In the genomic region with DNA sequence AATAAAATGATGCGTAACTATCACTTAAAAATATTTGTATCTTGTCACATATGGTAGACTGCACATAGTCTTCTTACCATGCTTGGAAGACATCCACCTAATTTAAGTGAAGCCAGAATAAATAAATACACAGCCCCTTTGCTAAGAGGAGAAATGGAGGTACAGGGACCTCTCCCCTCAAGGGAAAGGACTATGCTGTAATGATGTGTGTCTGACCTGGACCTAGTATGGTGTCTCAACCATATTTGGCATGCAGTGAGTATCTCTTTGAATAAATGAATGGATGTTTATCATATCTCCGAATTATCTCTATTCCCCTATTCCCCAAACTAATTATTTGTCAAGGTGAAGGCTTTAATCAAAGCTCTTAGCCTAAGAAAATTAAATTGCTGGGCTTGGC, we compare ENCODE assay signal across 28 mouse cellular contexts. TPM values are rescaled to one million over a fixed set of nuclear protein-coding genes. Genes with fewer than 3 reads are reported as not detected.
DNase-seq lines count a peak whose midpoint lies in the region; ATAC-seq and TF ChIP-seq lines count a peak whose summit lies in the region.
"Had no signal": no experiment of that assay in that cellular context is flagged by ENCODE, and none has a peak within 500 bp of the region (broad histone marks: within the 10 kb centered on the region; RNA-seq: fewer than 3 reads in every experiment).

No protein-coding gene starts in this region.

- 0 out of 2 replicates have a peak overlapping the region, but pooled peaks have one; percentile 3 for H3K27ac ChIP-seq in heart, postnatal 0 days (ENCODE audit: low read depth)
- no peak overlapping the region for H3K27ac ChIP-seq in hindbrain, embryonic 16.5 days (ENCODE audit: low read depth, low read length)
- no peak overlapping the region for H3K27ac ChIP-seq in hindbrain, embryonic 10.5 days
- 0 out of 2 replicates have a peak overlapping the region, but pooled peaks have one; percentile 61 for H3K27ac ChIP-seq in neural tube, embryonic 13.5 days (replicated peaks)
- no peak overlapping the region for H3K27ac ChIP-seq in neural tube, embryonic 15.5 days (replicated peaks)
- H3K27ac ChIP-seq in forebrain, embryonic 12.5 days = no peak overlapping the region
- H3K27ac ChIP-seq: embryonic facial prominence, embryonic 10.5 days; embryonic facial prominence, embryonic 13.5 days; forebrain, embryonic 13.5 days; intestine, embryonic 15.5 days had no signal

- no peak for TF ChIP-seq CTCF in heart, postnatal 0 days (IDR thresholded peaks at IDR 0.05; ENCODE audit: low read depth)

- 87% methylated on average over 2 of the region's 2 CpGs for WGBS in heart, postnatal 0 days
- 67% methylated on average over 2 of the region's 2 CpGs for WGBS in hindbrain, embryonic 16.5 days
- 87% methylated on average over 2 of the region's 2 CpGs for WGBS in hindbrain, embryonic 10.5 days
- 74% methylated on average over 2 of the region's 2 CpGs for WGBS in neural tube, embryonic 13.5 days
- 71% methylated on average over 2 of the region's 2 CpGs for WGBS in neural tube, embryonic 15.5 days
- 92% methylated on average over 2 of the region's 2 CpGs for WGBS in forebrain, embryonic 12.5 days

- H3K36me3 ChIP-seq in heart, postnatal 0 days (replicated peaks; ENCODE audit: control insufficient read depth, insufficient read depth, low read length) = no peaks in the 10 kb centered on the region
- no peaks in the 10 kb centered on the region for H3K36me3 ChIP-seq in hindbrain, embryonic 16.5 days (ENCODE audit: control insufficient read depth, insufficient read depth, low read length)
- no peaks in the 10 kb centered on the region for H3K36me3 ChIP-seq in hindbrain, embryonic 10.5 days
- no peaks in the 10 kb centered on the region for H3K36me3 ChIP-seq in neural tube, embryonic 13.5 days
- no peaks in the 10 kb centered on the region for H3K36me3 ChIP-seq in neural tube, embryonic 15.5 days
- H3K36me3 ChIP-seq in forebrain, embryonic 12.5 days (replicated peaks) = no peaks in the 10 kb centered on the region
- H3K36me3 ChIP-seq: embryonic facial prominence, embryonic 10.5 days; embryonic facial prominence, embryonic 13.5 days; G1E; intestine, embryonic 15.5 days had no signal

- DNase-seq in heart, postnatal 0 days (ENCODE audit: low spot score) = no peak
- no peak for DNase-seq in heart, postnatal 14 days
- no peak for DNase-seq in hindbrain, embryonic 10.5 days (ENCODE audit: low spot score)
- DNase-seq: adrenal gland, postnatal 10 days; adrenal gland, postnatal 36 days; B cell, adult 2 months; cerebellum, adult 11 months; cerebellum, adult 2 months; cerebellum, adult 9-11 months; cerebellum, postnatal 25 days; embryo, embryonic 11 days; gastrocnemius, postnatal 10 days; gastrocnemius, postnatal 36 days; kidney, adult 11 months had no signal

- no peaks in the 10 kb centered on the region for H3K9me3 ChIP-seq in heart, postnatal 0 days (replicated peaks; ENCODE audit: control insufficient read depth, low read length)
- H3K9me3 ChIP-seq in hindbrain, embryonic 16.5 days (ENCODE audit: control insufficient read depth, low read length) = no peaks in the 10 kb centered on the region
- H3K9me3 ChIP-seq in hindbrain, embryonic 10.5 days = no peaks in the 10 kb centered on the region
- no peaks in the 10 kb centered on the region for H3K9me3 ChIP-seq in neural tube, embryonic 13.5 days
- no peaks in the 10 kb centered on the region for H3K9me3 ChIP-seq in neural tube, embryonic 15.5 days (replicated peaks)
- no peaks in the 10 kb centered on the region for H3K9me3 ChIP-seq in forebrain, embryonic 12.5 days
- H3K9me3 ChIP-seq: embryonic facial prominence, embryonic 10.5 days; embryonic facial prominence, embryonic 13.5 days; forebrain, embryonic 13.5 days; G1E; intestine, embryonic 15.5 days had no signal

- ATAC-seq in heart, postnatal 0 days (ENCODE audit: insufficient read depth, low read depth) = no peak
- ATAC-seq in hindbrain, embryonic 16.5 days = 0 out of 2 replicates have a peak, but pooled peaks have one; percentile 45
- ATAC-seq in neural tube, embryonic 13.5 days (ENCODE audit: low read depth) = peak; percentile 76
- ATAC-seq in neural tube, embryonic 15.5 days (ENCODE audit: low FRiP score) = no peak
- ATAC-seq in forebrain, embryonic 12.5 days (ENCODE audit: low FRiP score) = no peak
- ATAC-seq: forebrain, embryonic 13.5 days; forebrain, embryonic 16.5 days; intestine, embryonic 15.5 days; Patski had no signal

- H3K27me3 ChIP-seq in heart, postnatal 0 days (ENCODE audit: control insufficient read depth, insufficient read depth, low read length) = no peaks in the 10 kb centered on the region
- H3K27me3 ChIP-seq in hindbrain, embryonic 16.5 days (replicated peaks; ENCODE audit: control insufficient read depth, insufficient read depth, low read length) = no peaks in the 10 kb centered on the region
- no peaks in the 10 kb centered on the region for H3K27me3 ChIP-seq in hindbrain, embryonic 10.5 days (ENCODE audit: insufficient read depth, poor library complexity, severe bottlenecking)
- no peaks in the 10 kb centered on the region for H3K27me3 ChIP-seq in neural tube, embryonic 13.5 days
- no peaks in the 10 kb centered on the region for H3K27me3 ChIP-seq in neural tube, embryonic 15.5 days (replicated peaks)
- no peaks in the 10 kb centered on the region for H3K27me3 ChIP-seq in forebrain, embryonic 12.5 days
- H3K27me3 ChIP-seq: CH12.LX; embryonic facial prominence, embryonic 13.5 days; forebrain, embryonic 13.5 days; intestine, embryonic 15.5 days; Patski had no signal

- H3K4me1 ChIP-seq in heart, postnatal 0 days (ENCODE audit: control insufficient read depth, insufficient read depth) = peaks cover 12% of the 10 kb centered on the region
- no peaks in the 10 kb centered on the region for H3K4me1 ChIP-seq in hindbrain, embryonic 16.5 days (ENCODE audit: control insufficient read depth, insufficient read depth, low read depth, low read length)
- H3K4me1 ChIP-seq in hindbrain, embryonic 10.5 days (replicated peaks) = no peaks in the 10 kb centered on the region
- H3K4me1 ChIP-seq in neural tube, embryonic 13.5 days (replicated peaks) = no peaks in the 10 kb centered on the region
- H3K4me1 ChIP-seq in neural tube, embryonic 15.5 days = no peaks in the 10 kb centered on the region
- peaks cover 3% of the 10 kb centered on the region; the same call in 1 of the 2 replicates for H3K4me1 ChIP-seq in forebrain, embryonic 12.5 days
- H3K4me1 ChIP-seq: forebrain, embryonic 13.5 days had no signal

- H3K9ac ChIP-seq in heart, postnatal 0 days (replicated peaks; ENCODE audit: low read depth, low read length) = no peak overlapping the region
- no peak overlapping the region for H3K9ac ChIP-seq in hindbrain, embryonic 16.5 days (ENCODE audit: low read depth, low read length)
- H3K9ac ChIP-seq in neural tube, embryonic 13.5 days = no peak overlapping the region
- no peak overlapping the region for H3K9ac ChIP-seq in neural tube, embryonic 15.5 days (replicated peaks)
- no peak overlapping the region for H3K9ac ChIP-seq in forebrain, embryonic 12.5 days
- H3K9ac ChIP-seq: embryonic facial prominence, embryonic 13.5 days; forebrain, embryonic 13.5 days; intestine, embryonic 15.5 days had no signal

- TF ChIP-seq EP300 in heart, postnatal 0 days (IDR thresholded peaks at IDR 0.05; ENCODE audit: low read depth) = no peak

- no peak overlapping the region for H3K4me2 ChIP-seq in heart, postnatal 0 days (ENCODE audit: low read depth, low read length)
- no peak overlapping the region for H3K4me2 ChIP-seq in hindbrain, embryonic 16.5 days (ENCODE audit: low read length)
- no peak overlapping the region for H3K4me2 ChIP-seq in neural tube, embryonic 13.5 days
- H3K4me2 ChIP-seq in neural tube, embryonic 15.5 days = no peak overlapping the region
- H3K4me2 ChIP-seq in forebrain, embryonic 12.5 days = no peak overlapping the region
- H3K4me2 ChIP-seq: embryonic facial prominence, embryonic 13.5 days; forebrain, embryonic 13.5 days; heart, embryonic 11.5 days; intestine, embryonic 15.5 days had no signal

- H3K4me3 ChIP-seq in heart, postnatal 0 days (ENCODE audit: low read depth, low read length) = no peak overlapping the region
- no peak overlapping the region for H3K4me3 ChIP-seq in hindbrain, embryonic 16.5 days (ENCODE audit: low read length)
- no peak overlapping the region for H3K4me3 ChIP-seq in hindbrain, embryonic 10.5 days
- H3K4me3 ChIP-seq in neural tube, embryonic 13.5 days = no peak overlapping the region
- H3K4me3 ChIP-seq in neural tube, embryonic 15.5 days (replicated peaks) = no peak overlapping the region
- no peak overlapping the region for H3K4me3 ChIP-seq in forebrain, embryonic 12.5 days (replicated peaks)
- H3K4me3 ChIP-seq: embryonic facial prominence, embryonic 10.5 days; embryonic facial prominence, embryonic 13.5 days; erythroblast, embryonic 14.5 days; forebrain, embryonic 13.5 days; intestine, embryonic 15.5 days had no signal

- intact Hi-C loops in heart, postnatal 14 days (cut with DNase I) = loop anchor here (5.0 kb wide), 1 partner anchor 163 kb away; no protein-coding TSS in a partner anchor

RNA-seq across cellular contexts. Expression of gene Frmd6, which starts 15.4 kb away (rescaled TPM):
- total RNA-seq in heart, postnatal 0 days (2014; rRNA removed; ENCODE audit: low replicate concordance) = 22.6 and 29.2 TPM in 2 replicates
- polyA plus RNA-seq in heart, postnatal 0 days (2015; fragmentation: Nextera tagmentation; extraction: Ambion mirVana) = 17.4 and 17.9 TPM in 2 replicates
- 10 to 100 TPM; 38.3 to 41.1 TPM for total RNA-seq in heart, postnatal 14 days (2021)
- 6.9 and 10.1 TPM in 2 replicates for polyA plus RNA-seq in hindbrain, embryonic 16.5 days (2015; fragmentation: Nextera tagmentation; extraction: Ambion mirVana)
- 16.8 and 19.5 TPM in 2 replicates for polyA plus RNA-seq in hindbrain, embryonic 10.5 days (2016; fragmentation: Nextera tagmentation; extraction: Ambion mirVana)
- 12.7 and 15.6 TPM in 2 replicates for polyA plus RNA-seq in neural tube, embryonic 13.5 days (2015; fragmentation: Nextera tagmentation; extraction: Ambion mirVana)
- polyA plus RNA-seq in neural tube, embryonic 15.5 days (2015; fragmentation: Nextera tagmentation; extraction: Ambion mirVana) = 9.3 and 13.3 TPM in 2 replicates
- polyA plus RNA-seq in forebrain, embryonic 12.5 days (2016; fragmentation: Nextera tagmentation; extraction: Ambion mirVana) = 14.7 and 15.6 TPM in 2 replicates

Comparison
In these comparisons a context has a peak if more than half of its experiments do, and no peak if none do; other contexts are left out.
1. ATAC-seq: peak in hindbrain, embryonic 16.5 days (single experiment) and neural tube, embryonic 13.5 days (single experiment); none in heart, postnatal 0 days (single experiment), neural tube, embryonic 15.5 days (single experiment) and forebrain, embryonic 12.5 days (single experiment).
2. H3K27ac ChIP-seq: peak in heart, postnatal 0 days (single experiment) and neural tube, embryonic 13.5 days (single experiment); none in hindbrain, embryonic 16.5 days (single experiment), hindbrain, embryonic 10.5 days (single experiment), neural tube, embryonic 15.5 days (single experiment) and forebrain, embryonic 12.5 days (single experiment).